Mouse (Mus musculus) CD4-positive, CD25-positive, alpha-beta regulatory T cell (primary cell): ENCODE results near the gene Tmem92. TPM values are rescaled to one million over a fixed set of nuclear protein-coding genes. Genes with fewer than 3 reads are reported as not detected.

ENCODE experiments used
- polyA plus RNA-seq: library from polyadenylated mRNA; unstranded; fragments of 100-300 nt; shearing (Covaris generic); gene quantifications from one replicate; pipeline ENCODE4 v1.2.1, GENCODE M21; 2017

The Tmem92 gene
- polyA plus RNA-seq, result 0.08 TPM

DNA sequence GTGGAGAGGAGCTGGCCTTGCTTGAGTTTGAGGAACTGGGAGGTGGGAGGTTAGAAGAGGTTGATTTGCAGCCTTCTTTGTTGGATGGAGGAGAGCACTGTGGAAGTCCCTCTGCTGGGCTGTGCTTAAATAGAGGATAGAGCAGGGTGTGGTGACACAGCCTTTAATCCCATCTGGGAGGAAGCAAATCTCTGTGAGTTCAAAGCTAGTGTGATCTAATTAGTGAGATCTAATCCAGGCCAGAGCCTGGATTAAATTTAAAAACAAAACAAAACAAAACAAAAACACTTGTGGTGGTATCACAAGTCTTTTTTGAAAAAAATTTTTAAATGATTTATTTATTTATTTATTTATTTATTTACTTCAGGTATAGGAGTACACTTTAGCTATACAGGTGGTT is at the start of gene Tmem92:
Gene Tmem92, minus strand, starts transcription at position 101 of the 400 bp plus-strand sequence.

DNA sequence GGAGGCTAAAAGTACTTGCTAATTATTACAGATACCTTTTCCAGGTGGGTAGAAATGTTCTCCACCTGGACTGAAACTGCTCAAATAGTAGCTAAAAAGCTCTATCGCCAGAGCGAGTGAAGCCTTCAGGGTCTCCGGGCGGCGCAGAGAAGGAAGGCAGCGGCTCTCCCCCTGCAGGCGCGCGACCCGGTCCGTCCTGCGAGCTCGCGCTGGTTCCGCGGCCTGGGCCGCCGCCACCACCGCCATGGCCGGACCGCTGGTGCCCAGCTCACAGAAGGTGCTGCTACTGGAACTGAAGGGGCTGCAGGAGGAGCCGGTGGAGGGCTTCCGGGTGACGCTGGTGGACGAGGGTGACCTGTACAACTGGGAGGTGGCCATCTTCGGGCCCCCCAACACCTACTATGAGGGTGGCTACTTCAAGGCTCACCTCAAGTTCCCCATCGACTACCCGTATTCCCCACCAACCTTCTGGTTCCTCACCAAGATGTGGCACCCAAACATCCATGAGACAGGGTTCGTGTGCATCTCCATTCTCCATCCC is 40.7 kb downstream of the Tmem92 start, which contains the start of gene Cdc34b:
Gene Cdc34b, plus strand, starts transcription at position 51 of the 541 bp plus-strand sequence.

Other genes with a start within 250 kb of the Tmem92 start
- 4.3 TPM for gene Rsad1, start 233.4 kb downstream of the Tmem92 start, polyA plus RNA-seq
- 0.20 TPM for gene Chad, start 217.7 kb downstream of the Tmem92 start, polyA plus RNA-seq
- 6.1 TPM for gene Acsf2, start 180.8 kb downstream of the Tmem92 start, polyA plus RNA-seq
- 60.2 TPM for gene Lrrc59, start 152.9 kb downstream of the Tmem92 start, polyA plus RNA-seq
- 59.5 TPM for gene Mrpl27, start 128.9 kb downstream of the Tmem92 start, polyA plus RNA-seq
- 1.7 TPM for gene Eme1, start 128.7 kb downstream of the Tmem92 start, polyA plus RNA-seq
- gene Xylt2, start 105.2 kb downstream of the Tmem92 start, polyA plus RNA-seq, result 44.2 TPM
- not detected for gene Gm11541, start 78.2 kb downstream of the Tmem92 start, polyA plus RNA-seq
- 0.23 TPM for gene Cdc34b, start 40.9 kb downstream of the Tmem92 start, polyA plus RNA-seq
- 0.18 TPM for gene Col1a1, start 153.5 kb upstream of the Tmem92 start, polyA plus RNA-seq
- gene Hils1, start 184.9 kb upstream of the Tmem92 start, polyA plus RNA-seq, result not detected
- gene Sgca, start 193.6 kb upstream of the Tmem92 start, polyA plus RNA-seq, result not detected
- gene Ppp1r9b, start 208.3 kb upstream of the Tmem92 start, polyA plus RNA-seq, result 22.4 TPM
- gene Samd14, start 227.2 kb upstream of the Tmem92 start, polyA plus RNA-seq, result 0.38 TPM